Mouse (Mus musculus) brain, embryonic 14.5 days (tissue): ENCODE results near the gene Ncam1.

Source experiments
- CTCF ChIP-seq: fragments of 200-500 bp; IDR thresholded peaks from 2 replicates; pipeline ENCODE4 v1.5.1; 2012; ENCODE audit warnings: inconsistent platforms, mild to moderate bottlenecking, moderate library complexity, borderline replicate concordance; ENCODE audit not compliant: insufficient read depth, insufficient read length; ENCODE audit errors: extremely low read depth
- POLR2A ChIP-seq: fragments of 200-500 bp; IDR thresholded peaks from 2 replicates; pipeline ENCODE4 v1.6.1; 2012; ENCODE audit warnings: mild to moderate bottlenecking, inconsistent platforms, borderline replicate concordance; ENCODE audit not compliant: poor library complexity, insufficient read depth, insufficient read length, severe bottlenecking; ENCODE audit errors: extremely low read depth

DNA sequence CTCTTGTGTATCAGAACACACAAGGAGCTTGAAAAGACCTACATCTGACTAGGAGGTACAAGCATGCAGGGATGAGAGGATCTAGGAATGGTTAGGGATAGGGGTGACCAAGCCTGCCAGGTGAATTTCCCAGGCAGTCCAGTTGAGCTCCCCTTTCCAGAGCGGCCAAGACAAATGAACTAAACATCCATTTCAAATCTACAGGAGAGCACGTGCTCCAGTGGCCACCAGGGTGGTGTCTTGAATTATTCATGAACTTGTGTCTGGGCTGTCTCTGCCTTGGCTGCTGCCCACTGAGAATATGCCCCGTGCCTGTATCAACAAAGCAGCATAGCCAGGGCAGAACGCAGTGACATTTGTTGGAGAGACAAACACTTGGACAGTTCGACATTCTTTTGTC is 192.4 kb downstream of the Ncam1 start:
- TF ChIP-seq CTCF = peak; percentile 29; the same call in 1 of the 2 replicates
- TF ChIP-seq POLR2A = no peak
